Mouse (Mus musculus) MEL (cell line): ENCODE data around the gene Pgbd5. TPM values are rescaled to one million over a fixed set of nuclear protein-coding genes. Genes with fewer than 3 reads are reported as not detected.

Experiments
- DNase-seq: peaks from one replicate; pipeline ENCODE4 v3.0.0; 2011; ENCODE audit warnings: low read depth, low spot score
- H3K27ac ChIP-seq: 2 replicates; pipeline ENCODE4 v1.5.1; 2012; ENCODE audit warnings: low read depth, mild to moderate bottlenecking, control low read depth, low read length, moderate library complexity; ENCODE audit not compliant: control insufficient read depth
- H3K27me3 ChIP-seq, 2 experiments: fragments of 150-350 bp in 1 of 2; sonication (generic) in 1 of 2; 2 replicates each; pipeline ENCODE4 v1.6.1; 2012; ENCODE audit warnings: low read length in 2 of 2, mild to moderate bottlenecking in 2 of 2, improper control_type of control experiment in 1 of 2, moderate library complexity in 1 of 2; ENCODE audit not compliant: insufficient read depth in 2 of 2, control insufficient read depth in 1 of 2
- H3K36me3 ChIP-seq, 2 experiments: 2 replicates each; pipeline ENCODE4 v1.6.1; 2012 to 2014; ENCODE audit warnings: low read length in 2 of 2, improper control_type of control experiment in 1 of 2, inconsistent platforms in 1 of 2, mild to moderate bottlenecking in 1 of 2; ENCODE audit not compliant: insufficient read depth in 2 of 2, control insufficient read depth in 1 of 2
- H3K4me1 ChIP-seq, 2 experiments: fragments of 150-350 bp in 1 of 2; sonication (generic) in 1 of 2; 2 replicates each; pipeline ENCODE4 v1.6.1; 2012; ENCODE audit warnings: low read length in 2 of 2, improper control_type of control experiment in 1 of 2, mild to moderate bottlenecking in 1 of 2; ENCODE audit not compliant: insufficient read depth in 2 of 2, control insufficient read depth in 1 of 2
- H3K4me3 ChIP-seq, 2 experiments: fragments of 150-350 bp in 1 of 2; sonication (generic) in 1 of 2; 2 replicates each; pipeline ENCODE4 v1.5.1; 2012; ENCODE audit warnings: low read depth in 2 of 2, low read length in 2 of 2, mild to moderate bottlenecking in 2 of 2, moderate library complexity in 2 of 2, control low read depth in 1 of 2, improper control_type of control experiment in 1 of 2; ENCODE audit not compliant: control insufficient read depth in 1 of 2, insufficient read depth in 1 of 2
- H3K79me2 ChIP-seq: 2 replicates; pipeline ENCODE4 v1.6.1; 2012; ENCODE audit warnings: mild to moderate bottlenecking, low read length, moderate library complexity; ENCODE audit not compliant: control insufficient read depth, poor library complexity, insufficient read depth
- H3K9ac ChIP-seq: 2 replicates; pipeline ENCODE4 v1.6.1; 2012; ENCODE audit warnings: low read depth, mild to moderate bottlenecking, control low read depth, low read length, moderate library complexity; ENCODE audit not compliant: control insufficient read depth, poor library complexity, severe bottlenecking
- H3K9me3 ChIP-seq: fragments of 150-350 bp; sonication (generic); replicated peaks from 2 replicates; pipeline ENCODE4 v1.6.1; 2012; ENCODE audit warnings: mild to moderate bottlenecking, low read length, improper control_type of control experiment, moderate library complexity; ENCODE audit not compliant: insufficient read depth
- CHD1 ChIP-seq: IDR thresholded peaks from 2 replicates; pipeline ENCODE4 v1.6.1; 2012; ENCODE audit warnings: low read depth, mild to moderate bottlenecking, inconsistent platforms, low read length, improper control_type of control experiment
- CHD2 ChIP-seq: IDR thresholded peaks from 2 replicates; pipeline ENCODE4 v1.6.1; 2011; ENCODE audit warnings: low read length, improper control_type of control experiment
- CTCF ChIP-seq, 3 experiments: IDR thresholded peaks in 2 of 3; conservative IDR thresholded peaks in 1 of 3; 2 replicates each; pipeline ENCODE4 v1.5.1; 2011 to 2012; ENCODE audit warnings: low read length in 3 of 3, low read depth in 2 of 3, mild to moderate bottlenecking in 2 of 3, improper control_type of control experiment in 1 of 3, inconsistent platforms in 1 of 3, mixed read lengths in 1 of 3, moderate library complexity in 1 of 3; ENCODE audit not compliant: control insufficient read depth in 1 of 3, insufficient read depth in 1 of 3, poor library complexity in 1 of 3, severe bottlenecking in 1 of 3
- ELF1 ChIP-seq: IDR thresholded peaks from 2 replicates; pipeline ENCODE4 v1.6.1; 2014; ENCODE audit warnings: low read depth, mild to moderate bottlenecking, inconsistent platforms, low read length, improper control_type of control experiment, moderate library complexity
- EP300 ChIP-seq, 2 experiments: IDR thresholded peaks; 2 replicates each; pipeline ENCODE4 v1.6.1; 2011; ENCODE audit warnings: improper control_type of control experiment in 2 of 2, low read length in 2 of 2, low read depth in 1 of 2, mild to moderate bottlenecking in 1 of 2
- ETS1 ChIP-seq: IDR thresholded peaks from 2 replicates; pipeline ENCODE4 v1.6.1; 2012; ENCODE audit warnings: low read depth, mild to moderate bottlenecking, inconsistent platforms, low read length, improper control_type of control experiment, moderate library complexity
- GATA1 ChIP-seq: IDR thresholded peaks from 2 replicates; pipeline ENCODE4 v1.6.1; 2011; ENCODE audit warnings: low read depth, low read length, improper control_type of control experiment
- JUND ChIP-seq: IDR thresholded peaks from 2 replicates; pipeline ENCODE4 v1.6.1; 2011; ENCODE audit warnings: low read depth, mild to moderate bottlenecking, improper control_type of control experiment, low read length
- KAT2A ChIP-seq: conservative IDR thresholded peaks from 2 replicates; pipeline ENCODE4 v1.6.1; 2012; ENCODE audit warnings: low read depth, low read length, improper control_type of control experiment, inconsistent platforms
- MXI1 ChIP-seq: IDR thresholded peaks from 2 replicates; pipeline ENCODE4 v1.6.1; 2011; ENCODE audit warnings: mild to moderate bottlenecking, low read depth, low read length, improper control_type of control experiment
- MYB ChIP-seq: IDR thresholded peaks from 2 replicates; pipeline ENCODE4 v1.6.1; 2011; ENCODE audit warnings: mild to moderate bottlenecking, low read depth, low read length, improper control_type of control experiment
- NELFE ChIP-seq: IDR thresholded peaks from 2 replicates; pipeline ENCODE4 v1.6.1; 2011; ENCODE audit warnings: low read depth, low read length, improper control_type of control experiment
- POLR2AphosphoS2 ChIP-seq: IDR thresholded peaks from 2 replicates; pipeline ENCODE4 v1.6.1; 2011; ENCODE audit warnings: low read length, improper control_type of control experiment
- POLR2AphosphoS5 ChIP-seq: IDR thresholded peaks from 2 replicates; pipeline ENCODE4 v1.6.1; 2012; ENCODE audit warnings: low read depth, borderline replicate concordance, mild to moderate bottlenecking, inconsistent platforms, low read length, moderate library complexity, mixed read lengths
- RAD21 ChIP-seq: IDR thresholded peaks from 2 replicates; pipeline ENCODE4 v1.6.1; 2011; ENCODE audit warnings: mild to moderate bottlenecking, low read depth, low read length, improper control_type of control experiment
- SIN3A ChIP-seq: IDR thresholded peaks from 2 replicates; pipeline ENCODE4 v1.6.1; 2012; ENCODE audit warnings: low read length, improper control_type of control experiment, inconsistent platforms
- SMC3 ChIP-seq: IDR thresholded peaks from 2 replicates; pipeline ENCODE4 v1.6.1; 2011; ENCODE audit warnings: low read depth, low read length, improper control_type of control experiment
- TAL1 ChIP-seq: IDR thresholded peaks from 2 replicates; pipeline ENCODE4 v1.6.1; 2012; ENCODE audit warnings: mild to moderate bottlenecking, inconsistent platforms, low read length, moderate library complexity, mixed read lengths
- TBP ChIP-seq: IDR thresholded peaks from 2 replicates; pipeline ENCODE4 v1.8.0; 2011; ENCODE audit warnings: low read depth, low read length, improper control_type of control experiment
- TCF12 ChIP-seq: IDR thresholded peaks from 2 replicates; pipeline ENCODE4 v1.6.1; 2014; ENCODE audit warnings: low read depth, mild to moderate bottlenecking, inconsistent platforms, low read length, improper control_type of control experiment, moderate library complexity
- USF2 ChIP-seq, 2 experiments: IDR thresholded peaks; 2 replicates each; pipeline ENCODE4 v1.6.1; 2011 to 2012; ENCODE audit warnings: improper control_type of control experiment in 2 of 2, low read length in 2 of 2, borderline replicate concordance in 1 of 2, inconsistent platforms in 1 of 2, low read depth in 1 of 2, mild to moderate bottlenecking in 1 of 2; ENCODE audit not compliant: insufficient read depth in 1 of 2
- polyA plus RNA-seq, 2 experiments: library from polyadenylated mRNA; stranded (reverse) in 1 of 2; unstranded in 1 of 2; fragments of >175 nt in 1 of 2; fragments of >200 nt in 1 of 2; gene quantifications; 2 replicates each; pipeline versions ENCODE4 v1.2.1 to v1.2.4; 2012; ENCODE audit warnings: low replicate concordance in 2 of 2, low read depth in 1 of 2; ENCODE audit not compliant: insufficient read length in 2 of 2, insufficient read depth in 1 of 2, missing spikeins in 1 of 2
- total RNA-seq: library from RNA; depleted of rRNA; stranded (reverse); fragments of 300-350 nt; gene quantifications from 2 replicates; pipeline ENCODE4 v1.2.3, GENCODE M21; 2012

The Pgbd5 gene
- total and polyA plus RNA-seq, 3 experiments, result not detected

GRCm38 (mm10) chr8:124398843-124399402 lies 40.5 kb downstream of the Pgbd5 start (continued):
- TF ChIP-seq CTCF (IDR thresholded peaks at IDR 0.05 in 2 of 3, conservative IDR thresholded peaks at IDR 0.05 in 1 of 3; ENCODE audit: control insufficient read depth in 1 of 3, insufficient read depth in 1 of 3, low read depth in 2 of 3, low read length in 3 of 3, poor library complexity in 1 of 3, severe bottlenecking in 1 of 3) (peak; percentile 45 to 71 (median 63); a peak in 5 of 6 replicates), ELF1 (no peak)
- TF ChIP-seq, all 39 proteins: peak for 4

DNA sequence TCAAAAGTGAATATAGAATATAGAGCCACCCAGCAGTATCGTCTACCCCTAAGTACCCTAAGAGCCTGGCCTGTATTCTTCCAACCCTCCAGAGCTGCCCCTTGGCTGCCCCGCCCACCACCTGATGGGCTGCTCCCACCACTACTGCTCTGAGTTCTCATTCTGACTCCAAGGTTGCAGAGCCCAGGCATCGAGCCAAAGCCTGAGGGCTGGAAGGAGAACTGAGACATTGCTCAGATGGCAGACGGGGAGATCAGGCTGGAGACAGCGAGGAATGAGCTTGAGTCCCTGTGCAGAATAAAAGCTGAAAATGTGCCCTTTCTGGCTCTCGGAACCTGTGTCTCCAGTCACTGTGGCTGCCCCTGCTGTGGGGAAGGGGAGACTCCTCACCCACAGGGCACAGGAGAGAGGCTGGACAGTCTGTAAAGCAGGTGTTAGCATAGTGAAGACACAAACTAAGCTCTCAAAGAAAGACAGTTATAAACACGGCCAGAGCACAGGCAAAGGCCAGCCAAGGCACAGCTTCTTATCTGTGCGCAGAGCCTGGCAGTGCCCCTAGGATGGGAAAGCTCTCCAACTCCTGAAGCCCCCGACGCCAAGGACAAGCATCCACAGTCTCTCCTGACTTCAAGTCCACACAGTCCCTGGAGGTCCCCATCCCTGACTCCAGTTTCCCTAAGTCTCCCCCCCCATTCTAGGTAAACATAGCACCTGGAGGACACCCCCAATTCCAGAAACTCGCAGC lies 42.0 kb downstream of the Pgbd5 start:
- Histone ChIP-seq H3K27ac (no peak overlapping the region), H3K9me3 (no peaks in the 10 kb centered on the region), H3K79me2 (no peaks in the 10 kb centered on the region), H3K4me3 (no peak overlapping the region), H3K27me3 (no peaks in the 10 kb centered on the region), H3K4me1 (no peaks in the 10 kb centered on the region), H3K36me3 (no peaks in the 10 kb centered on the region), H3K9ac (no peak overlapping the region)
- TF ChIP-seq CTCF (IDR thresholded peaks at IDR 0.05 in 2 of 3, conservative IDR thresholded peaks at IDR 0.05 in 1 of 3; ENCODE audit: control insufficient read depth in 1 of 3, insufficient read depth in 1 of 3, low read depth in 2 of 3, low read length in 3 of 3, poor library complexity in 1 of 3, severe bottlenecking in 1 of 3) (no peak), EP300 (IDR thresholded peaks at IDR 0.05; ENCODE audit: low read depth in 1 of 2, low read length in 2 of 2) (no peak), ETS1 (no peak), POLR2AphosphoS2 (no peak), MYB (no peak), KAT2A (no peak), CHD1 (no peak), TBP (no peak), GATA1 (no peak), TCF12 (no peak), MXI1 (no peak), SIN3A (no peak), USF2 (IDR thresholded peaks at IDR 0.05; ENCODE audit: borderline replicate concordance in 1 of 2, insufficient read depth in 1 of 2, low read depth in 1 of 2, low read length in 2 of 2) (no peak), JUND (no peak)
- DNase-seq, result no peak

GRCm38 (mm10) chr8:124396531-124396930 lies 42.9 kb downstream of the Pgbd5 start:
- Histone ChIP-seq H3K27ac (no peak overlapping the region), H3K9me3 (no peaks in the 10 kb centered on the region), H3K4me1 (no peaks in the 10 kb centered on the region), H3K4me3 (no peak overlapping the region), H3K9ac (no peak overlapping the region), H3K79me2 (no peaks in the 10 kb centered on the region), H3K36me3 (no peaks in the 10 kb centered on the region), H3K27me3 (no peaks in the 10 kb centered on the region)
- DNase-seq, result no peak
- no peak for TF ChIP-seq POLR2AphosphoS5
- no peak for TF ChIP-seq SMC3
- TF ChIP-seq TAL1, result no peak
- TF ChIP-seq TCF12, result no peak
- TF ChIP-seq CHD2, result no peak
- no peak for TF ChIP-seq NELFE
- TF ChIP-seq RAD21, result no peak
